In genomic region chr8:122574264-122574663, GRCm38 (mm10) we compare ENCODE assay signal across 14 mouse cellular contexts. TPM values are rescaled to one million over a fixed set of nuclear protein-coding genes. Genes with fewer than 3 reads are reported as not detected.
DNase-seq lines count a peak whose midpoint lies in the region; ATAC-seq lines count a peak whose summit lies in the region.
"Had no signal": no experiment of that assay in that cellular context is flagged by ENCODE, and none has a peak within 500 bp of the region (broad histone marks: within the 10 kb centered on the region; RNA-seq: fewer than 3 reads in every experiment).

No protein-coding gene starts in this region.

- H3K9me3 ChIP-seq in heart, embryonic 13.5 days = no peaks in the 10 kb centered on the region
- no peaks in the 10 kb centered on the region for H3K9me3 ChIP-seq in lung, embryonic 15.5 days
- H3K9me3 ChIP-seq in liver, embryonic 12.5 days (replicated peaks) = no peaks in the 10 kb centered on the region
- H3K9me3 ChIP-seq: forebrain, embryonic 15.5 days; midbrain, embryonic 15.5 days had no signal

- H3K27me3 ChIP-seq in heart, embryonic 13.5 days (replicated peaks) = no peaks in the 10 kb centered on the region
- no peaks in the 10 kb centered on the region for H3K27me3 ChIP-seq in lung, embryonic 15.5 days
- no peaks in the 10 kb centered on the region for H3K27me3 ChIP-seq in liver, embryonic 12.5 days (replicated peaks)
- H3K27me3 ChIP-seq: forebrain, embryonic 15.5 days; midbrain, embryonic 15.5 days had no signal

- ATAC-seq in heart, embryonic 13.5 days (ENCODE audit: extremely low read depth, insufficient number of reproducible peaks, low FRiP score, low TSS enrichment) = no peak
- no peak for ATAC-seq in lung, embryonic 15.5 days (ENCODE audit: borderline replicate concordance, extremely low read depth, low FRiP score, low TSS enrichment)
- ATAC-seq in liver, embryonic 12.5 days = no peak
- ATAC-seq: forebrain, embryonic 15.5 days; midbrain, embryonic 15.5 days had no signal

- peak overlapping the region; percentile 86 for H3K9ac ChIP-seq in heart, embryonic 13.5 days
- H3K9ac ChIP-seq in lung, embryonic 15.5 days = no peak overlapping the region
- peak overlapping the region; percentile 77 for H3K9ac ChIP-seq in liver, embryonic 12.5 days
- H3K9ac ChIP-seq: forebrain, embryonic 15.5 days; midbrain, embryonic 15.5 days had no signal

- DNase-seq in heart, adult 18-20 months = no peak
- no peak for DNase-seq in lung, postnatal 14 days
- no peak for DNase-seq in thymus, adult 18-20 months
- DNase-seq in cerebellum, adult 9-10 months = no peak
- no peak for DNase-seq in gastrocnemius, adult 18-20 months (ENCODE audit: low spot score)
- DNase-seq: cerebellum, adult 2 months; layer of hippocampus, postnatal 36 days; lung, adult 2 months; right cerebral cortex, postnatal 25 days had no signal

- peaks cover 55% of the 10 kb centered on the region for H3K36me3 ChIP-seq in heart, embryonic 13.5 days
- H3K36me3 ChIP-seq in lung, embryonic 15.5 days = peaks cover 41% of the 10 kb centered on the region
- peaks cover 58% of the 10 kb centered on the region for H3K36me3 ChIP-seq in liver, embryonic 12.5 days
- H3K36me3 ChIP-seq: midbrain, embryonic 15.5 days had no signal

- H3K27ac ChIP-seq in heart, embryonic 13.5 days (replicated peaks) = peak overlapping the region; percentile 62
- peak overlapping the region; percentile 27; the same call in 1 of the 2 replicates for H3K27ac ChIP-seq in lung, embryonic 15.5 days
- peak overlapping the region; percentile 83 for H3K27ac ChIP-seq in liver, embryonic 12.5 days
- H3K27ac ChIP-seq: forebrain, embryonic 15.5 days; midbrain, embryonic 15.5 days had no signal

- peaks cover 46% of the 10 kb centered on the region for H3K4me1 ChIP-seq in heart, embryonic 13.5 days
- H3K4me1 ChIP-seq in lung, embryonic 15.5 days = peaks cover 36% of the 10 kb centered on the region
- peaks cover 81% of the 10 kb centered on the region for H3K4me1 ChIP-seq in liver, embryonic 12.5 days

- H3K4me3 ChIP-seq in heart, embryonic 13.5 days = no peak overlapping the region
- no peak overlapping the region for H3K4me3 ChIP-seq in lung, embryonic 15.5 days
- peak overlapping the region; percentile 71; the same call in 1 of the 2 replicates for H3K4me3 ChIP-seq in liver, embryonic 12.5 days
- H3K4me3 ChIP-seq: forebrain, embryonic 15.5 days; midbrain, embryonic 15.5 days had no signal

- H3K4me2 ChIP-seq in heart, embryonic 13.5 days = peak overlapping the region; percentile 89
- no peak overlapping the region for H3K4me2 ChIP-seq in lung, embryonic 15.5 days
- peak overlapping the region; percentile 92 for H3K4me2 ChIP-seq in liver, embryonic 12.5 days

- WGBS in heart, embryonic 13.5 days = 41% methylated on average over 3 of the region's 3 CpGs
- 28% methylated on average over 3 of the region's 3 CpGs for WGBS in lung, embryonic 15.5 days
- 46% methylated on average over 3 of the region's 3 CpGs for WGBS in liver, embryonic 12.5 days (ENCODE audit: insufficient replicate concordance)

RNA-seq across cellular contexts. Expression of gene Aprt, which starts 2.4 kb away (rescaled TPM):
- polyA plus RNA-seq in heart, embryonic 13.5 days (2015; fragmentation: Nextera tagmentation; extraction: Ambion mirVana) = 251 and 271 TPM in 2 replicates
- 10 to 100 TPM; 40.8 to 42.7 TPM for total RNA-seq in heart, adult 18-20 months (2021)
- 314 and 327 TPM in 2 replicates for polyA plus RNA-seq in lung, embryonic 15.5 days (2015; fragmentation: Nextera tagmentation; extraction: Ambion mirVana)
- polyA plus RNA-seq in liver, embryonic 12.5 days (2016; fragmentation: Nextera tagmentation; extraction: Ambion mirVana) = 226 and 253 TPM in 2 replicates
- 10 to 100 TPM; 39.6 to 40.1 TPM for total RNA-seq in gastrocnemius, adult 18-20 months (2021)

RNA-seq across cellular contexts. Expression of gene Cdt1, which starts 6.4 kb away (rescaled TPM):
- 31.0 and 34.6 TPM in 2 replicates for polyA plus RNA-seq in heart, embryonic 13.5 days (2015; fragmentation: Nextera tagmentation; extraction: Ambion mirVana)
- 1 to 10 TPM; 2.5 to 2.8 TPM for total RNA-seq in heart, adult 18-20 months (2021)
- polyA plus RNA-seq in lung, embryonic 15.5 days (2015; fragmentation: Nextera tagmentation; extraction: Ambion mirVana) = 42.7 and 44.9 TPM in 2 replicates
- polyA plus RNA-seq in liver, embryonic 12.5 days (2016; fragmentation: Nextera tagmentation; extraction: Ambion mirVana) = 65.7 and 66.8 TPM in 2 replicates
- under 1 TPM; 0.30 to 0.66 TPM for total RNA-seq in gastrocnemius, adult 18-20 months (2021)

RNA-seq across cellular contexts. Expression of gene Piezo1, which starts 23.1 kb away (rescaled TPM):
- 12.9 and 15.4 TPM in 2 replicates for polyA plus RNA-seq in heart, embryonic 13.5 days (2015; fragmentation: Nextera tagmentation; extraction: Ambion mirVana)
- total RNA-seq in heart, adult 18-20 months (2021) = 10 to 100 TPM; 11.4 to 13.3 TPM
- 18.7 and 23.4 TPM in 2 replicates for polyA plus RNA-seq in lung, embryonic 15.5 days (2015; fragmentation: Nextera tagmentation; extraction: Ambion mirVana)
- polyA plus RNA-seq in liver, embryonic 12.5 days (2016; fragmentation: Nextera tagmentation; extraction: Ambion mirVana) = 21.7 and 24.4 TPM in 2 replicates
- total RNA-seq in gastrocnemius, adult 18-20 months (2021) = 10 to 100 TPM; 11.5 to 13.2 TPM

RNA-seq across cellular contexts. Expression of gene Galns, which starts 37.0 kb away (rescaled TPM):
- polyA plus RNA-seq in heart, embryonic 13.5 days (2015; fragmentation: Nextera tagmentation; extraction: Ambion mirVana) = 11.1 and 11.9 TPM in 2 replicates
- 1 to 10 TPM; 3.6 to 4.0 TPM for total RNA-seq in heart, adult 18-20 months (2021)
- polyA plus RNA-seq in lung, embryonic 15.5 days (2015; fragmentation: Nextera tagmentation; extraction: Ambion mirVana) = 12.5 and 13.5 TPM in 2 replicates
- polyA plus RNA-seq in liver, embryonic 12.5 days (2016; fragmentation: Nextera tagmentation; extraction: Ambion mirVana) = 4.6 TPM in 2 replicates
- 1 to 10 TPM; 1.0 to 1.1 TPM for total RNA-seq in gastrocnemius, adult 18-20 months (2021)

RNA-seq across cellular contexts. Expression of gene Trappc2l, which starts 37.2 kb away (rescaled TPM):
- 55.6 and 74.0 TPM in 2 replicates for polyA plus RNA-seq in heart, embryonic 13.5 days (2015; fragmentation: Nextera tagmentation; extraction: Ambion mirVana)
- 10 to 100 TPM; 62.0 to 69.1 TPM for total RNA-seq in heart, adult 18-20 months (2021)
- polyA plus RNA-seq in lung, embryonic 15.5 days (2015; fragmentation: Nextera tagmentation; extraction: Ambion mirVana) = 49.5 and 53.0 TPM in 2 replicates
- 27.2 and 30.0 TPM in 2 replicates for polyA plus RNA-seq in liver, embryonic 12.5 days (2016; fragmentation: Nextera tagmentation; extraction: Ambion mirVana)
- total RNA-seq in gastrocnemius, adult 18-20 months (2021) = 10 to 100 TPM; 39.9 to 46.1 TPM

Comparison
In these comparisons a context has a peak if more than half of its experiments do, and no peak if none do; other contexts are left out.
1. H3K27ac ChIP-seq: peak in every context shown above with its lines; median percentile 83 in liver, embryonic 12.5 days; 62 in heart, embryonic 13.5 days; 27 in lung, embryonic 15.5 days.